Mouse (Mus musculus) T-cell, adult 2 months (primary cell): ENCODE measurements around the gene Thsd4.

ENCODE experiments used
- DNase-seq: peaks from one replicate; pipeline ENCODE4 v3.0.0; 2022; ENCODE audit warnings: low spot score

Gene Thsd4

GRCm38 (mm10) chr9:60454406-60455076, 67.3 kb downstream of the Thsd4 start:
- DNase-seq, result no peak

GRCm38 (mm10) chr9:60449498-60449897, 72.3 kb downstream of the Thsd4 start:
- no peak for DNase-seq

GRCm38 (mm10) chr9:60445821-60446220, 76.0 kb downstream of the Thsd4 start:
- no peak for DNase-seq

GRCm38 (mm10) chr9:60441274-60441902, 80.5 kb downstream of the Thsd4 start:
- DNase-seq, result no peak

GRCm38 (mm10) chr9:60440506-60440905, 81.3 kb downstream of the Thsd4 start:
- DNase-seq, result no peak

- no peak for DNase-seq
Measured at GRCm38 (mm10) chr9:60436246-60436645, 85.6 kb downstream of the Thsd4 start.

GRCm38 (mm10) chr9:60434093-60434492, 87.8 kb downstream of the Thsd4 start:
- DNase-seq, result no peak

GRCm38 (mm10) chr9:60431924-60432323, 89.9 kb downstream of the Thsd4 start:
- no peak for DNase-seq

- no peak for DNase-seq
Measured at GRCm38 (mm10) chr9:60430017-60430416, 91.8 kb downstream of the Thsd4 start.

- DNase-seq, result no peak
Measured at GRCm38 (mm10) chr9:60414076-60414755, 107.6 kb downstream of the Thsd4 start.

GRCm38 (mm10) chr9:60410872-60411635, 110.8 kb downstream of the Thsd4 start:
- no peak for DNase-seq

- DNase-seq, result no peak
Measured at GRCm38 (mm10) chr9:60407374-60407773, 114.5 kb downstream of the Thsd4 start.

- no peak for DNase-seq
Measured at GRCm38 (mm10) chr9:60405777-60406176, 116.1 kb downstream of the Thsd4 start.

- DNase-seq, result no peak
Measured at GRCm38 (mm10) chr9:60402681-60403080, 119.2 kb downstream of the Thsd4 start.

- no peak for DNase-seq
Measured at GRCm38 (mm10) chr9:60400001-60400400, 121.8 kb downstream of the Thsd4 start.

GRCm38 (mm10) chr9:60398073-60398472, 123.8 kb downstream of the Thsd4 start:
- no peak for DNase-seq

GRCm38 (mm10) chr9:60396096-60396495, 125.8 kb downstream of the Thsd4 start:
- no peak for DNase-seq

GRCm38 (mm10) chr9:60392916-60393315, 128.9 kb downstream of the Thsd4 start:
- DNase-seq, result no peak

- no peak for DNase-seq
Measured at GRCm38 (mm10) chr9:60384751-60385150, 137.1 kb downstream of the Thsd4 start.

- no peak for DNase-seq
Measured at GRCm38 (mm10) chr9:60382941-60383340, 138.9 kb downstream of the Thsd4 start.

GRCm38 (mm10) chr9:60382526-60382925, 139.3 kb downstream of the Thsd4 start:
- no peak for DNase-seq

- DNase-seq, result no peak
Measured at GRCm38 (mm10) chr9:60381010-60381409, 140.8 kb downstream of the Thsd4 start.

- no peak for DNase-seq
Measured at GRCm38 (mm10) chr9:60380550-60380949, 141.3 kb downstream of the Thsd4 start.
